Mouse (Mus musculus) hindbrain, embryonic 15.5 days (tissue): ENCODE measurements around the gene Rims4. TPM values are rescaled to one million over a fixed set of nuclear protein-coding genes. Genes with fewer than 3 reads are reported as not detected.

Source experiments
- ATAC-seq: fragments of 200-750 bp; cut with Nextera tagmentation; 2 replicates; pipeline ENCODE4 v1.8.0; 2017; ENCODE audit warnings: low read depth, moderate number of reproducible peaks, moderate TSS enrichment; ENCODE audit not compliant: low FRiP score
- H3K27ac ChIP-seq: fragments of 300-500 bp; sonication (generic); replicated peaks from 2 replicates; pipeline ENCODE4 v1.5.1; 2015; ENCODE audit warnings: mild to moderate bottlenecking, inconsistent platforms
- H3K27me3 ChIP-seq: fragments of 300-500 bp; sonication (generic); 2 replicates; pipeline ENCODE4 v1.6.1; 2015; ENCODE audit warnings: control low read depth, inconsistent platforms
- H3K36me3 ChIP-seq: fragments of 300-500 bp; sonication (generic); 2 replicates; pipeline ENCODE4 v1.6.1; 2015; ENCODE audit warnings: control low read depth, inconsistent platforms
- H3K4me1 ChIP-seq: fragments of 300-500 bp; sonication (generic); replicated peaks from 2 replicates; pipeline ENCODE4 v1.6.1; 2015; ENCODE audit warnings: control low read depth, inconsistent platforms
- H3K4me2 ChIP-seq: fragments of 300-500 bp; sonication (generic); 2 replicates; pipeline ENCODE4 v1.6.1; 2015; ENCODE audit warnings: moderate library complexity, mild to moderate bottlenecking, inconsistent platforms
- H3K4me3 ChIP-seq: fragments of 300-500 bp; sonication (generic); 2 replicates; pipeline ENCODE4 v1.5.1; 2015; ENCODE audit warnings: mild to moderate bottlenecking, inconsistent platforms
- H3K9ac ChIP-seq: fragments of 300-500 bp; sonication (generic); 2 replicates; pipeline ENCODE4 v1.6.1; 2015; ENCODE audit warnings: inconsistent platforms
- H3K9me3 ChIP-seq: fragments of 300-500 bp; sonication (generic); 2 replicates; pipeline ENCODE4 v1.6.1; 2016; ENCODE audit warnings: control low read depth, inconsistent platforms
- WGBS: fragments of 180-500 bp; shearing (Covaris S2); methylation state at CpG from one replicate; pipeline ENCODE4 v1.1.7; 2015; 5-methylcytosine and 5-hydroxymethylcytosine counted together
- polyA plus RNA-seq: library from polyadenylated mRNA; unstranded; fragments of >200 nt; fragmentation: Nextera tagmentation; extraction: Ambion mirVana; gene quantifications from 2 replicates; pipeline ENCODE4 v1.2.1, GENCODE M21; 2015

Rims4 gene
- polyA plus RNA-seq, 1 experiment from 2014 or later = 21.5 TPM

GRCm38 (mm10) chr2:163882859-163883652 lies 35.4 kb downstream of the Rims4 start:
- Histone ChIP-seq H3K4me1 (0 out of 2 replicates have a peak, but pooled peaks cover 5% of the 10 kb centered on the region), H3K4me3 (no peak overlapping the region), H3K4me2 (no peak overlapping the region), H3K27ac (no peak overlapping the region), H3K27me3 (no peaks in the 10 kb centered on the region), H3K9ac (no peak overlapping the region), H3K9me3 (no peaks in the 10 kb centered on the region), H3K36me3 (no peaks in the 10 kb centered on the region)
- no peak for ATAC-seq
- 64% methylated on average over 17 of the region's 17 CpGs for WGBS

- Histone ChIP-seq H3K36me3 (no peaks in the 10 kb centered on the region), H3K9ac (no peak overlapping the region), H3K4me2 (no peak overlapping the region), H3K9me3 (no peaks in the 10 kb centered on the region), H3K27me3 (no peaks in the 10 kb centered on the region), H3K4me3 (no peak overlapping the region), H3K27ac (no peak overlapping the region), H3K4me1 (peaks cover 13% of the 10 kb centered on the region)
- no peak for ATAC-seq
- 76% methylated on average over 6 of the region's 6 CpGs for WGBS
Measured at GRCm38 (mm10) chr2:163880891-163881290, 37.6 kb downstream of the Rims4 start.

- WGBS = 62% methylated on average over 14 of the region's 14 CpGs
- H3K9me3 ChIP-seq = no peaks in the 10 kb centered on the region
- ATAC-seq = peak; percentile 35; the same call in 1 of the 2 replicates
- no peaks in the 10 kb centered on the region for H3K36me3 ChIP-seq
- 0 out of 2 replicates have a peak overlapping the region, but pooled peaks have one; percentile 4 for H3K27ac ChIP-seq
- H3K4me3 ChIP-seq = no peak overlapping the region
- no peaks in the 10 kb centered on the region for H3K27me3 ChIP-seq
- H3K9ac ChIP-seq = no peak overlapping the region
- H3K4me1 ChIP-seq = peaks cover 29% of the 10 kb centered on the region
- no peak overlapping the region for H3K4me2 ChIP-seq
Measured at GRCm38 (mm10) chr2:163876830-163877498, 41.5 kb downstream of the Rims4 start.

- 43% methylated on average over 7 of the region's 7 CpGs for WGBS
Measured at GRCm38 (mm10) chr2:163875484-163875883, 43.0 kb downstream of the Rims4 start.

DNA sequence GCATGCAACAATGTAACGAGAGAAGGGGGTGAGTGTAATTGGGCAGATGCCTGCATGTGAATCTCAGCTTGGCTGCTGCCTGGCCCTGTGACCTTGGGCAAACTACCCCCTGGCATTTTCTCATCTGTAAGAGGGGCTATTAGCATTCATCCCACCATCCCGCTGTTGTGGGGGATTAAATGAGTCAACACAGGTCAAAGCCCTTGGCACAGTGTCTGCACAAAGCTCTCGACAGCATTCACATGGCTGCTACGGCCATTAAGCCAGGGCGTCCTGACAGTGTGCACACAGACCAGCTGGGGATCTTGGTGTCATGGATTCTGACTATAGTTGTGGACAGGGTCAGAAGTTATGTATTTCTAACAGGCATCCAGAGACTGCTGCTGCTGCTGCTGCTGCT lies 43.6 kb downstream of the Rims4 start:
- 6% methylated on average over 5 of the region's 5 CpGs for WGBS
- H3K27me3 ChIP-seq = no peaks in the 10 kb centered on the region
- no peaks in the 10 kb centered on the region for H3K36me3 ChIP-seq
- H3K9ac ChIP-seq = no peak overlapping the region
- H3K4me2 ChIP-seq = no peak overlapping the region
- H3K4me3 ChIP-seq = no peak overlapping the region
- no peaks in the 10 kb centered on the region for H3K9me3 ChIP-seq
- H3K27ac ChIP-seq = peak overlapping the region; percentile 60
- peaks cover 37% of the 10 kb centered on the region for H3K4me1 ChIP-seq
- ATAC-seq = peak; percentile 61

More at GRCm38 (mm10) chr2:163875484-163875883, 43.0 kb downstream of the Rims4 start:
- no peaks in the 10 kb centered on the region for H3K27me3 ChIP-seq
- H3K27ac ChIP-seq = peak overlapping the region; percentile 60
- H3K4me1 ChIP-seq = peaks cover 31% of the 10 kb centered on the region
- no peaks in the 10 kb centered on the region for H3K36me3 ChIP-seq
- H3K4me2 ChIP-seq = no peak overlapping the region
- no peak overlapping the region for H3K9ac ChIP-seq
- peak; percentile 54; the same call in 1 of the 2 replicates for ATAC-seq
- H3K4me3 ChIP-seq = no peak overlapping the region
- no peaks in the 10 kb centered on the region for H3K9me3 ChIP-seq

DNA sequence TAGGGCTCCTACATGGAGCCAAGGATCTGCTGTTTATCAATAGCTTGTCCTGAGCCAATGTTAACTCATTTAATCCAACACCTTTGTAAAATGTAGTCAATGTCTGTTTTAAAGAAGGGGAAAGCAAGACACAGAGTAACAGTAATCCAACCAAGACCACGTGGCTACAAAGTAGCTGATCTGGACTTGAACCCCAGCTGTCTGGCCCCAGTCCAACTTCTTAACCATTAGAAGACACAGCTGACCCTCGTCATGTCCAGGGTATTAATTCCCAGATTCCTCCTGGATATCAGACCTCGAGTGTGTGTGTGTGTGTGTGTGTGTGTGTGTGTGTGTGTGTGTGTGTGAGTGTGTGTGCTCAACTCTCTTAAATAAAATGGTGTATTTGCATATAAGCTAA lies 46.6 kb downstream of the Rims4 start:
- Histone ChIP-seq H3K27ac (no peak overlapping the region), H3K4me1 (peaks cover 37% of the 10 kb centered on the region), H3K9ac (no peak overlapping the region), H3K4me3 (no peak overlapping the region), H3K27me3 (no peaks in the 10 kb centered on the region), H3K9me3 (no peaks in the 10 kb centered on the region), H3K36me3 (no peaks in the 10 kb centered on the region), H3K4me2 (no peak overlapping the region)
- 55% methylated on average over 3 of the region's 3 CpGs for WGBS
- ATAC-seq = no peak

DNA sequence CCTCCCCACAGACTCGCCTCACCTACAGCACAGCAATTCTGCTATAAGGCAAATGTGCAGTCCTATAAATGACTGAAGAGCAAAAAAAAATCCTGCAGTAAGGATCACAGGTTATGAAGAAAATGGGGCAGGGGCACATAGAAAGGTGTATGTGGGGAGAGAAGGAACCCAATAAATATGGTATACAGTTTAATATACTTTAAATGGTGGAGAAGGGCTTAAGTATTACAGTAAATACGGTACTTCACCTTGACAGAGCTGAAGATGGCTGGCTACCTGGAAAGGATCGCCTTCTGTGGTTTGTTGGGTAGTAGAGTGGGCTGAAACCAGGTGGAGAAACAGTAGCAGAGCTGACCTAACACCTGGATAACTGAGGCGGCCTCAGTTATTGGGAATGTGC lies 47.2 kb downstream of the Rims4 start:
- Histone ChIP-seq H3K27me3 (no peaks in the 10 kb centered on the region), H3K4me2 (no peak overlapping the region), H3K4me3 (no peak overlapping the region), H3K36me3 (no peaks in the 10 kb centered on the region), H3K4me1 (peaks cover 31% of the 10 kb centered on the region), H3K9ac (no peak overlapping the region), H3K27ac (no peak overlapping the region), H3K9me3 (no peaks in the 10 kb centered on the region)
- no peak for ATAC-seq
- 82% methylated on average over 4 of the region's 4 CpGs for WGBS

DNA sequence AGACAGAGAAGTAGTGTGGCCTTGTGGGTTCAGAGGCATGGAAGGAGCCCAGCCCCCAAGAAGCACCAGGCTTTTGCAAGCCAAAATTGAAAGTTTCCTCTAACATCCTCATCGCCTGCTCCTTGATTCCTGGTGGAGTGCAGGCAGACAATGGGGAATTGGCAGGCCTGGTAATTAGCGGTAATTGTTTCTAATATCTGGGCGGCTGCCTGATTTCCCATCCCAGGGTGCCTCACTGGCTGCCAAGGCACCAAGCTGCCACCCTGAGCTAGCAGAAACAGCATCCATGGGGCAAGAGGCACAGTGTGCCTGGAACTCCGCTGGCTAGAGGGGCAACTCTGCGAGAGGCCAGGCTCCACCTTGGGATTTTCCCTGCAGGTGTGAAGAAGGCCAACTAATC lies 48.7 kb downstream of the Rims4 start:
- no peak overlapping the region for H3K27ac ChIP-seq
- WGBS = 45% methylated on average over 5 of the region's 5 CpGs

GRCm38 (mm10) chr2:163866061-163866460 lies 52.4 kb downstream of the Rims4 start:
- ATAC-seq = no peak
- Histone ChIP-seq H3K4me1 (peaks cover 12% of the 10 kb centered on the region), H3K27me3 (no peaks in the 10 kb centered on the region), H3K27ac (no peak overlapping the region), H3K4me3 (no peak overlapping the region), H3K4me2 (no peak overlapping the region), H3K9me3 (no peaks in the 10 kb centered on the region), H3K36me3 (no peaks in the 10 kb centered on the region; the same call in 1 of the 2 replicates), H3K9ac (no peak overlapping the region)
- WGBS = 86% methylated on average over 9 of the region's 9 CpGs

More for the DNA sequence above, 48.7 kb downstream of the Rims4 start:
- Histone ChIP-seq H3K9me3 (no peaks in the 10 kb centered on the region), H3K4me1 (peaks cover 16% of the 10 kb centered on the region), H3K4me2 (no peak overlapping the region), H3K36me3 (no peaks in the 10 kb centered on the region), H3K9ac (no peak overlapping the region), H3K27me3 (no peaks in the 10 kb centered on the region), H3K4me3 (no peak overlapping the region)
- ATAC-seq = no peak

DNA sequence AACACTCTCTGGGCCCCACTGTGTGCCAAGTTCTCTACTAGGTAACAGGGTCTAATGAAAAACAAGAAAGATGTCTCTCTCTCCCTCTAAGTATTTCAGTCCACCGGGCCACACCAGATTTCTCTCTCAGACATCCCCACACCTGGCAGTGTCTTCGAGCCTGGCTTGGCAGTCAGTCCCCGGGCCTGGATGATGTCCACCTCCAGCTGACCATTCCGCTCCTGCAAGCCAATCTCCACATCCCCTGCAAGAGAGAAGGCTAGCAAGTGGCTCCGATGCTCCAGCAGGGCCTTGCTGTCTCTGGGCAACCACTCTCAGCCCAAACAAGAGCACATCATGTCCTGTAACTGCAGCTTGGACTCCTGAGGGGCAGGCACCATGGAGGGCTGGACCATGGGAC lies 53.2 kb downstream of the Rims4 start:
- WGBS = 89% methylated on average over 5 of the region's 5 CpGs
- H3K4me1 ChIP-seq = peaks cover 8% of the 10 kb centered on the region
- ATAC-seq = no peak
- H3K36me3 ChIP-seq = no peaks in the 10 kb centered on the region; the same call in 1 of the 2 replicates
- no peak overlapping the region for H3K4me3 ChIP-seq
- no peak overlapping the region for H3K9ac ChIP-seq
- no peaks in the 10 kb centered on the region for H3K9me3 ChIP-seq
- H3K4me2 ChIP-seq = no peak overlapping the region
- H3K27ac ChIP-seq = no peak overlapping the region
- no peaks in the 10 kb centered on the region for H3K27me3 ChIP-seq

GRCm38 (mm10) chr2:163858254-163858947 lies 60.1 kb downstream of the Rims4 start:
- H3K27ac ChIP-seq = no peak overlapping the region
- H3K9me3 ChIP-seq = no peaks in the 10 kb centered on the region
- peaks cover 13% of the 10 kb centered on the region for H3K4me1 ChIP-seq
- ATAC-seq = peak; percentile 83
- peak overlapping the region; percentile 12 for H3K4me3 ChIP-seq
- peak overlapping the region; percentile 50 for H3K4me2 ChIP-seq
- no peak overlapping the region for H3K9ac ChIP-seq
- peaks cover 44% of the 10 kb centered on the region for H3K27me3 ChIP-seq
- H3K36me3 ChIP-seq = no peaks in the 10 kb centered on the region; the same call in 1 of the 2 replicates
- 19% methylated on average over 50 of the region's 50 CpGs for WGBS

DNA sequence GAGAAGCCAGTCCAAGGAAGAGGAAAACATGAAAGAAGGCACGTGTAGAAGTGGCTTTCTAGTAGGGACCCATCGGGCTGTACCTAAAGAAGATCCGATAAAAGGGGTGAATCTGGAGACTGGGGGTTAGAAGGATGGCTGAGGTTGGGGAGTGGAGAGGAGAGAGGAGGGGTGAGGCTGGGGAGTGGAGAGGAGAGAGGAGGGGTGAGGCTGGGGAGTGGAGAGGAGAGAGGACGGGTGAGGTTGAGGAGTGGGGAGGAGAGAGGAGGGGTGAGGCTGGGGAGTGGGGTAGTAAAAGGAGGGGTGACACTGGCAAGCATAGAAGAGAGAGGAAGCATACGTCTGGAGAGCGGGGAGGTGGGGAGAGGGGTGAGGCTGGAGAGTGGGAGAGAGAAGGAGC lies 61.2 kb downstream of the Rims4 start:
- H3K9me3 ChIP-seq = no peaks in the 10 kb centered on the region
- no peak overlapping the region for H3K4me3 ChIP-seq
- H3K9ac ChIP-seq = no peak overlapping the region
- no peak for ATAC-seq
- peaks cover 53% of the 10 kb centered on the region for H3K27me3 ChIP-seq
- no peaks in the 10 kb centered on the region for H3K36me3 ChIP-seq
- no peak overlapping the region for H3K27ac ChIP-seq
- no peak overlapping the region for H3K4me2 ChIP-seq
- peaks cover 13% of the 10 kb centered on the region for H3K4me1 ChIP-seq
- 81% methylated on average over 6 of the region's 6 CpGs for WGBS
